Mouse (Mus musculus) hindlimb bud, embryonic 11.5 days (tissue): ENCODE results near the gene Ddx4.

Source experiments
- DNase-seq: peaks from one replicate; pipeline ENCODE4 v3.0.0-alpha.2; 2012; ENCODE audit warnings: low read depth, low spot score; ENCODE audit errors: extremely low spot score

The Ddx4 gene

DNA sequence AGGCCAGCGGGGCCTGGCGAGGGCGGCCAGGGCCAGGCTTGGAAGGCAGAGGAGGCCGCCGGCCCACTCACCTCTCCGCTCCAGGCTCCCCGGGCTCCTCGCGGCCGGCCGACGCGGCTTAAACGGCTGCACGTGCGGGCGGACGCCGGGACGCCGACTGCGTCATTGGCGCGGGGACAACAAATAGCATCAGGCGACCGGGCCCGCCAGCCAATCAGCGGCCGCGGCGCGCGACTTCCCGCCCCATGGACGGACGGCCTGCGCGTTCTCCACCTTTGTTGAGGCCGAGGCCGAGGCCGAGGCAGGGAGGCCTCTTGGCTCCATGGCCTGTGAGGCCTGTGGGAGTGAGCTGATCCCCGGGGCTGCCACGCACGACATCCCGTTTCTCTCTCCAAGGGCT is at the start of gene Ddx4:
Gene Ddx4 (minus strand): TSS at position 271 of the 400 bp plus-strand sequence.
- DNase-seq = no peak

- DNase-seq = no peak
Observed at GRCm38 (mm10) chr13:112701256-112701655, 49.0 kb upstream of the Ddx4 start.

DNA sequence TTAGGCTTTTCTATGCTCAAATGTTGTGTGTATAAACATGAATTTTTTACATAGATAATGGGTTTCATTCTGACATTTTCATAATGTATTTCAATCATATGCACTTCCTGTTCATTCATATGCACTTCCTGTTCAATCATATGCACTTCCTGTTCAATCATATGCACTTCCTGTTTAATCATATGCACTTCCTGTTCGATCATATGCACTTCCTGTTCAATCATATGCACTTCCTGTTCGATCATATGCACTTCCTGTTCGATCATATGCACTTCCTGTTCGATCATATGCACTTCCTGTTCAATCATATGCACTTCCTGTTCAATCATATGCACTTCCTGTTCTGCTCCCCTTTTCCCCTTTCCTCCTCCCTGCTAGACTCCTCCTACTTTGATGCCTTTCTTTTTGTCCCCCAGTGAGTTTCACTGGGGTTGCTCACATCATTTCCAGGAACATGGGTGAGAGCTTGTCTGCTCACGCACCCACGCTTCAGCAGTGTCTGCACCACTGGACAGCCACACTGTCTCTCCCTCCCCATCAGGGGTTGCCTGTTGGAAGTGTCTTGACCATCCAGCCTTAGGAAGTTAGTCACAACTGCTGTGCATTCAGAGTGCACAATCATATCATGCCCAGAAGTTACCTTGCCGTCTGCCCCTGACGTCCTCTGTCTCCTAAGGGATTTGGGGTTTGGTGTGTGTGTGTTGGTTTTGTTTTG is 43.4 kb upstream of the Ddx4 start:
- DNase-seq = no peak

GRCm38 (mm10) chr13:112692870-112693553 is 40.7 kb upstream of the Ddx4 start:
- no peak for DNase-seq

- DNase-seq = no peak
Observed at GRCm38 (mm10) chr13:112686155-112686554, 33.9 kb upstream of the Ddx4 start.

DNA sequence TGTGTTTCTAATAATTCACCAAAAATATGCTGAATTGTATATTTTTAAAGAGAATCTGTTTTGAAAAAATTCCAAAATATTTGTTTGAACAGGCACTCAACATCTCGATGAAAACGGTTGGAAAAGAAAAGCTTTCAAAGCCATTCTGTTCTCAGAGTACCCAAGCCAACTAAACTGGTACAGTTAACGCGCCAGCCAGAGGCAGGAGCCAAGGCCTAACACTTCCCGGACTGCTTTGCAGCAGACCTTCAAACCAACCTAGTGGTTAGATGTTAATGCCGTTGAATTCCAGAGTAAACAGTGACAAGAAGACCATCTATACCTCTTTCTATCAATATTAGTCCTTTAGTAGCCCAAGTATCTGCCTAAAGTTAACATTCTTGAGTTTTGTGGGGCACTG is 31.7 kb upstream of the Ddx4 start:
- DNase-seq = no peak

GRCm38 (mm10) chr13:112683312-112683711 is 31.0 kb upstream of the Ddx4 start:
- DNase-seq = no peak

DNA sequence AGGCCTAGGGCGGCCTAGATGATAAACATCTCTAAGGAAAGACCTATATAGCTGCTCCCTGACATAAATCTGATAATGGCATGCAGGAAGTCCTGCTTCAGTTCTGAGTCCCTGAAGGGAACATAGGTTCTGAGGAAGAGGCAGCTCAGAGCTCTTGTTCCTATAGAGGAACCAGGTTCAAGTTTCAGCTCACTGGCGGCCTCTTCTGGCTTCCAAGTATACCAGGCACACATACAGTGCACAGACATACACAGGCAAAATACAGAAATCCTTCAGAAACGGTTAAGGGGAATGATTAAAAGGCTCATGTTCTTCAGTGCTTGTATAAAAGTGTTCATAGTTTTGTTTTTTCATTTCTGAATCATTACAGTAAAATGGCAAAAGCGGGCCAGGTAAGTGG is 25.9 kb upstream of the Ddx4 start:
- no peak for DNase-seq

GRCm38 (mm10) chr13:112673899-112674447 is 21.7 kb upstream of the Ddx4 start:
- peak; percentile 60 for DNase-seq

DNA sequence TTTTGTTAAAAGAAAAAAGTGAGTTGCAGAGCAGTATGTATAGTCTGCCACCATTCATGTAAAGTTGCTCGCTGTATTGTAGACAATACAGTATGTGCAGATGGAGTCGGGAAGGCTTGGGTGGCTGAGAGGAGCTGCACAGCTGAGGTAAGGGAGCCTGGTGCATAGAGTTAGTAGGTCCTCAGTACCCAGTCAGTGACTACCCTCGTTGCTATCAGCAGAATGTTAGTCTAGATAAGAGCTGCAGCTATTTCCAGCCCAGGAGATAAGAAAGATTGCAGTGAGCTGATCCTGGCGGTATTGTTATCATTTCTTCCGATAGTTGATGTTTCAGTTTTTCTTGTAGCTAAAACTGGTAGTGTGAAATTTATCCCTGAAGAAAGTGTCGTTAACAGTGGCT is 20.5 kb upstream of the Ddx4 start:
- DNase-seq = no peak

- DNase-seq = no peak
Observed at GRCm38 (mm10) chr13:112671708-112672107, 19.4 kb upstream of the Ddx4 start.

GRCm38 (mm10) chr13:112667215-112667614 is 14.9 kb upstream of the Ddx4 start:
- DNase-seq = no peak

GRCm38 (mm10) chr13:112666433-112667024 is 14.3 kb upstream of the Ddx4 start:
- DNase-seq = no peak

DNA sequence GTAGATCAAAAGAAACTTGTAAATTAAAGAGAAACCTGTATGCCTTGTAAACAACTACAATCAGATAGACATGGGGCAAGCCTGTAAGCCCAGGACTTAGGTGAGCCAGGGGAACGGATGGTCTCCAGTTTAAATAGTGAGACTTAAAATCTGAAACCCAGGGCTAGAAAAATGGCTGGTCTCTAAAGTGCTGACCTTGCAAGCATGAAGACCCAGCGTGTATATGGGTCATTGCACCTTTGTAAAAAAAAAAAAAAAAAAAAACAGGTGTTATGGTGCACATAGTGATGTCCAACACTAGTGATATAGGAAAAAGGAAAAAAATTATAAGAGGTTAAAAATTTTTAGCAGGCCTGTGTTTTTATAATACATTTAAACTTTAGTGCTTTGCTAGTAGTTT is 9.4 kb upstream of the Ddx4 start:
- DNase-seq = no peak

DNA sequence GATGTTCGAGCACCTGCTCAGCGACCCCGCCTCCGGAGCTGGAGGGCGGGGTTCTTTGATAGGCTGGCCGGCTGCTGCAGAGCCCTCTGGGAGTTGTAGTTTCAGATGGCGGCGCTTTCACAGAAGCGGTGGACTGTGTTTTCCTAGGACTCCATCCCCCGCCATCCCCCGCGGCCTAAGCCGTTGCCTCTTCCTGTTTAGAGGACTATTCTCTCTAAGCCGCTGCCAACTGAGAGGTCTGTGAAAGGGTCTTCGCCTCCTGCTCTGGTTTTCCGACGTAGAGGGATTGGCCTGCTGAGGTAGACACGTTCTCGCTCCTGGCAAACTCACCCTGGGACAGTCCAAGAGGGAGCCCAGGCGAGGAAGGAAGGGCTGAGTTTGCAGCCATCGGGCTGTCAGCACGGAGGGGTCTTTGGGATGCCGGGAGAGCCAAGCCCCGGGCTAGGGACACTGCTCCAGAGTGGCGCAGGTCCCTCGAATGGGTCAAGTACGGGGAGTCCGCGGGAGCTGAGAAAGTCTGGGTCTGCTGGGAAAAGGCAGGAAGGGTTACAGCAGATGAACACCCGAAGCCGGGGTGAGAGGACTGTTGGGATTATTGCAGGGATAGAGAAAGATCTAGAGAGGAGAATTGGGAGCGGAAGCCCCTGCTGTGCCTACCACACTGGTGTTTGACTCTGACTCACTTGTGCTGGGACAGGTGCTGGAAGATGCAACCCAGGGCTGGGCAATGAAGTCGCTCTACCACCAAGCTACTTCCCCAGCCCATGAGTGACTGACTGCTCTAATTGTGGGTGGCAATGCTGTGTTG is 8.5 kb upstream of the Ddx4 start, which contains the start of gene Slc38a9:
Gene Slc38a9 (plus strand): TSS at position 178 of the 808 bp plus-strand sequence.
- DNase-seq = peak; percentile 79

DNA sequence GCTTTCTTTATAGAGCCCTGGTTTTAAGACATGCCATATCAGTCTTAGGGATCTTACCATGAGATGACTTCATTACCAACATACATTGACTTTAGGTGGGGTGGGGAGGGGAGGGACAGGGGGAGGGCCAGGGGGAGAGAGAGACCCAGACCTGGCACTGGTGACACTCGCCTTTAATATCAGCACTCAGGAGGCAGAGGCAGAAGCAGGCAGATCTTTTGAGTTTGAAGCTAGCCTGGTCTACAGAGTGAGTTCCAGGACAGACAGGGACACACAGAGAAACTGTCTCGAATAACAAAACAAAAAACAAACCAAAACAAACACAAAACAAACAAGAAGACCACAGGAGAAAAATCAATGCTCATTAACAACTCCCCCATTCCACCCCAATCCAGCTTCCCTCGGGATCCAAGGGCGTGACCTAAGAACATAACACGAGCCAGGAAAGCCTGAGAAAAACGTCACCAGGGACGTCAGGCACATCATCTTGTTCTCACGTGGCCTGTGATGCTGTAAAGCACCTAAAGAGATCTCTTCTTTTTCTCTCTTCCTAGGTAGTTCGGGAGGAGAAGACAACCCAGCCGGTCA is 7.8 kb upstream of the Ddx4 start:
- no peak for DNase-seq

- no peak for DNase-seq
Observed at GRCm38 (mm10) chr13:112651183-112651582, 1.1 kb downstream of the Ddx4 start.

DNA sequence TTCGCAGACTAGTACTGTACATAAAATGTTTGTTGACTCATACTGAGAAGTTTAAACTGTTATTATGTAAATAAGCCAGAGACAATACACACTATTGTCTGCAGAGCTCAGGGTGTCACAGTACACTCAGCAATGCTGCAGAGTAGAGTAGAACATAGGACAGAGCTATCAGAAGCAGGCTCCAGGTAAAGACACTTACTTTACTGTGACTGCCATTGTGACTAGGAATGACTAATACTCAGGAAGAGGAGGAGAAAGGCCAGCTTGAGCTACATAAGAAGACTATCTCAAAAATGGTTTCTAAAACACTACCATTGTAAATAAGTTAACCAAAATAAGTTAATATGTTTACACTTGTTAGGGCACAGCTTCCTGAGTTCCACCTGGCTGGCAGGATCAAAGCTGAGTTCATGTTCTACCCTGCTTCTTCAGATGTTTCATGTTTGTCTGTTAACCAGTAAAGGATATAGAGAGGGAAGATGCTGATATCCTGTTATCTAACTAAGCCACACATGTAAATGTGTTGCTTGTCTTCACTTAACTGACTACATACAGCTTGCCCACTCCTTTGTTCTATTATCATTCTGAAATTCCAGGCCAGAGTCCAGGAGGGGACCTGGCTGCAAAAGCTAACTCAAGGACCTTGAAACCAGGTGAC is 6.6 kb downstream of the Ddx4 start:
- no peak for DNase-seq

DNA sequence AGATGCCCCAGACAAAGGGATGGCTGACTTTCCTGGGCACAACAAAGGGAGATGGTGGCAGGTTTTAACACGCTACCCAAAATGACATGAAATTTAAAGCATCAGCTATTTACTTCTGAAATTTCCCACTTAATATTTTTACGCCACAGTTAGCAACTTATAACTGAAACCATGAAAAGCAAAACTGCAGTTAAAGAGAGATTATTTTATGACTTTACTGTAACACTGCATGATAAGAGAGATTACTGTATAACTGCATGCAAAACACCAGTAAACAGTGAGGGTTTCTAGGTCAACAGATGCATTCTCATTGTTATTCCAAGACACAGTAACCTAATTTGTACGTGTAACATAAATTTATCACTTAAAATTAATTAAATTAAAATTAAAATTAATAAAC is 7.3 kb downstream of the Ddx4 start:
- DNase-seq = no peak

DNA sequence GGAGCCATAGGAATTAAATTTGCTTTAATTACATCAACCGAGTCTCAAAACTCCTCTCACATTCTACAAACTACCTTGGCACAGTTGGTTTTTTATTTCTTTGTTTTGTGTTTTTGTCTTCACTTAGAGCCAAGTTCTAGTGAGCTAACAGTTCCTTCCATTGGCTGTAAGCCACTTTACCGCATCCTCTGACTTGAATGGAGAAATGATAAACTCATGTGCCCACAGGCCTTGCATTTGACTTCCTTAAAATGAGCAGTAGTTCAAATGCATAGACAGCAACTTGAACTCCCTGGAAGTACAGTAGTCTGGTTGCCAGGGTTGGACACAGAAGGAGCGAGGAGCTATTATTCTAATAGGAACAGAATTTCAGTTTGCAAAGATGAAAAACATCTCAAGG is 9.4 kb downstream of the Ddx4 start:
- no peak for DNase-seq
